Mouse (Mus musculus) spleen, adult 12 weeks (tissue): ENCODE results near the gene 6030458C11Rik.
A peak's percentile ranks its signal among the peaks of the same experiment; 100 is the strongest.
"Not testable (repeated sequence)": the region's sequence is repeated elsewhere in the genome, so short reads cannot be mapped to it uniquely, and the experiment has no call there.

Source experiments
- DNase-seq: peaks from one replicate; pipeline ENCODE4 v3.0.0; 2022; ENCODE audit warnings: low spot score

6030458C11Rik gene

GRCm38 (mm10) chr15:12822416-12823395 lies 1.7 kb downstream of the 6030458C11Rik start:
- DNase-seq = peak; percentile 9

GRCm38 (mm10) chr15:12817592-12817991 lies 6.9 kb downstream of the 6030458C11Rik start:
- no peak for DNase-seq

- DNase-seq = no peak
Measured at GRCm38 (mm10) chr15:12812646-12813045, 11.8 kb downstream of the 6030458C11Rik start.

GRCm38 (mm10) chr15:12809305-12809704 lies 15.1 kb downstream of the 6030458C11Rik start:
- DNase-seq = no peak

- DNase-seq = no peak
Measured at GRCm38 (mm10) chr15:12807088-12807487, 17.4 kb downstream of the 6030458C11Rik start.

- no peak for DNase-seq
Measured at GRCm38 (mm10) chr15:12805071-12805470, 19.4 kb downstream of the 6030458C11Rik start.

GRCm38 (mm10) chr15:12801142-12801506 lies 23.3 kb downstream of the 6030458C11Rik start:
- not testable (repeated sequence) for DNase-seq

- DNase-seq = no peak
Measured at GRCm38 (mm10) chr15:12800405-12801141, 23.9 kb downstream of the 6030458C11Rik start.

- DNase-seq = no peak
Measured at GRCm38 (mm10) chr15:12798043-12798442, 26.4 kb downstream of the 6030458C11Rik start.

GRCm38 (mm10) chr15:12795909-12796470 lies 28.5 kb downstream of the 6030458C11Rik start:
- DNase-seq = no peak

GRCm38 (mm10) chr15:12795457-12795894 lies 29.0 kb downstream of the 6030458C11Rik start:
- DNase-seq = peak; percentile 14

GRCm38 (mm10) chr15:12794311-12794710 lies 30.1 kb downstream of the 6030458C11Rik start:
- no peak for DNase-seq

GRCm38 (mm10) chr15:12789406-12789867 lies 35.0 kb downstream of the 6030458C11Rik start:
- DNase-seq = no peak

- DNase-seq = no peak
Measured at GRCm38 (mm10) chr15:12788536-12788935, 35.9 kb downstream of the 6030458C11Rik start.

GRCm38 (mm10) chr15:12781729-12782326 lies 42.6 kb downstream of the 6030458C11Rik start:
- no peak for DNase-seq

- DNase-seq = no peak
Measured at GRCm38 (mm10) chr15:12781296-12781695, 43.2 kb downstream of the 6030458C11Rik start.

GRCm38 (mm10) chr15:12774149-12774753 lies 50.2 kb downstream of the 6030458C11Rik start:
- no peak for DNase-seq

- no peak for DNase-seq
Measured at GRCm38 (mm10) chr15:12770958-12771357, 53.5 kb downstream of the 6030458C11Rik start.

- no peak for DNase-seq
Measured at GRCm38 (mm10) chr15:12766848-12767247, 57.6 kb downstream of the 6030458C11Rik start.

- no peak for DNase-seq
Measured at GRCm38 (mm10) chr15:12763147-12763546, 61.3 kb downstream of the 6030458C11Rik start.

- DNase-seq = no peak
Measured at GRCm38 (mm10) chr15:12762258-12762913, 62.1 kb downstream of the 6030458C11Rik start.
